Mouse (Mus musculus) kidney, postnatal 36 days (tissue): ENCODE measurements around the gene Gba2.
"Not testable (repeated sequence)": the region's sequence is repeated elsewhere in the genome, so short reads cannot be mapped to it uniquely, and the experiment has no call there.

ENCODE experiments used
- DNase-seq, 2 experiments: peaks; one replicate each; pipeline ENCODE4 v3.0.0; 2021 to 2022; ENCODE audit warnings: mixed read lengths in 2 of 2

Gene Gba2

DNA sequence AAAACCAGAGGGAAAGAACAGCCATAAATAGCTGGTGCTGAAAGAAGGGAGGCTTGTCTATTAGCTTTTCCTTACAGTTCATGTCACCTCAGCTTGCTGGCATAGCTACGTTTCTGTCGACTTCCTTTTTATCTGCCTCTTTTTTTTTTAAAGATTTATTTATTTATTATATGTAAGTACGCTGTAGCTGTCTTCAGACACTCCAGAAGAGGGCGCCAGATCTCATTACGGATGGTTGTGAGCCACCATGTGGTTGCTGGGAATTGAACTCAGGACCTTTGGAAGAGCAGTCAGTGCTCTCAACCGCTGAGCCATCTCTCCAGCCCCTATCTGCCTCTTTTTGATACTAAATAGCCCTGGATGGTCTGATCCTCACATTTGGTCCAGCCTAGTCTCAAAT is 26.8 kb downstream of the Gba2 start:
- DNase-seq, result not testable (repeated sequence)

DNA sequence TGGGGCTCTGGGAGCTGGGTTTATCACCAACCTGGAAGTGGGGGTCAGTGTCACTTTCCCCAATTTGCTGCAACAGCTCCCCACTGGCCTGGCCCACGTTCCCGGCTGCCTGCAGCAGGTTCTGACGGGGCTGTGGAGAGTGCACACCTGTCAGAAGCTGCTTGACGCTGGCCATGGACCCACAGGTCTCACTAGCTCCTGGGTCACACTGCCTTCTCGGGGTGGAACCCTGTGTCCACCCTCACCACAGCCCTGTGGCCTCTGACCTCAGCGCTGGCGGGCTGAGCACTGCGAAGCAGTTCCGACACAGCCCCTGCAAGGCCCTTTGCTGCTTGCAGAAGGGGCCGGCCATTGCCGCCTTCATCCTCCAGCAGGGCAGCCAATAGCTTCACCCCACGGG is 29.6 kb downstream of the Gba2 start:
- DNase-seq, result no peak

DNA sequence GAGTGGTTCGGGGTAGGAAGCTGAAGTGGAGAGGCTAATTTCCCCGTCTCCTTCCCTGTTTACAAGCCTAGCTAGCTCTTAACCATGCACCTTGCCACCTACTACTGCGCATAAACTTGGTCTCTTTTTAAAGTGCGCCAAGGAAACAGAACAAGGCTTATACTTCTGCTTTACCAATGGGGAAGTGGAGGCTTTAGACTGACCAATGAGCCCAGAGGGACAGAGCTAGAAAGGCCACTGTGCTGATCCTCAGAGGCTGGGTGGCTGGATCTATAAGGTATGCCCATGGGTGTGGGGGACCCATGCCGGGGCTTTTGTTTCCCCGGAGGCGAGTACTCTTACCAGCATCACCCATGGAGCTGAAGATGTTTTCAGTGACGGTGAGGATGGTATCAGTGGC is 31.5 kb downstream of the Gba2 start:
- no peak for DNase-seq

DNA sequence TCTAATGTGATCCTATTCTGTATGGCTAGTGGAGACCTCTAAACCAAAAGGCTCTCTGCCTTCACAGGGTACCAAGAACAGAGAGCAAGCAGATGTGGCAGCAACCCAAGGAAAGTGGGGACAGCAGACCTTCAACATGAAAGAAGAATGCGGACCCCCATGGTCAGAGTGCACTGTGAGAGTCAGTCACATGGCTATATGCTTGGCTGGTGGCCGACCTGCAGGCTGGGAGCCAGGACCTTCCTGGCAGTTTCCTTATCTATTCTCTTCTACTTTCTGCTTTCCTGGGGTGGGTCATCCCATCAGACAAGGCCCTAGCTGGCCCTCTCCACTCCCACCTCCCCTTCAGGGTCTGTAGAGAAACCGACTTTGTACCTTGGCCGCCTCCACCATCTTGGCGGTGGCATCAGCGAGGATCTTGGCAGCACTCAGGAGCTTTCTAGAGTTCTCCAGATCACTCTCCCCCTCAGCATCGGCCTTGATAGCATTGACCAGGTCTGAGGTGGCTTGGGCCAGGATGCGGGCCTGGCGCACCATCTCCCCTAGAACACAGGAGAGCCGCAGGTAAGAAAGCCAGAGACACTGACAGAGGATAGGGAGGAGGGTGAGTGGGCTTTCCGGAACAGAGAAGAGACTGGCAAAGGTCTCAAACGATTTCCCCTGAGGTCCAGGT is 32.2 kb downstream of the Gba2 start:
- peak; percentile 67 to 69 for DNase-seq

DNA sequence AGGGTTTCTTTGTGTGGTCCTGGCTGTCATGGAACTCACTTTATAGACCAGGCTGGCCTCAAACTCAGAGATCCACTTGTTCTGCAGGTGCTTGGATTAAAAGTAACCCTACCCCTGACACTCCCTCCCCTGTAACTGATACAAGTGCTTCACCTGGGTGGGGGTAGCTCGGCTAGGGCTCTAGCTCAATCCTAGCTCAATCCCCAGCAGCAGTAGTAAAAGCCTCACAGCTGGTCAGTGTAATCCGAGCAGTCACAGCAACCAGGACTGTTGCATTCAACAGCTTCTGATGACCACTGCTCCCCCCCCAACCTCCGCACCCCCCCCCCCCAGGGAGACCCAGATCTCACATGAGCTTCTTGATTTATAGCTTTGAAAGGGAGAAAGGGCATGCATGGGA is 36.6 kb downstream of the Gba2 start:
- DNase-seq, result no peak

DNA sequence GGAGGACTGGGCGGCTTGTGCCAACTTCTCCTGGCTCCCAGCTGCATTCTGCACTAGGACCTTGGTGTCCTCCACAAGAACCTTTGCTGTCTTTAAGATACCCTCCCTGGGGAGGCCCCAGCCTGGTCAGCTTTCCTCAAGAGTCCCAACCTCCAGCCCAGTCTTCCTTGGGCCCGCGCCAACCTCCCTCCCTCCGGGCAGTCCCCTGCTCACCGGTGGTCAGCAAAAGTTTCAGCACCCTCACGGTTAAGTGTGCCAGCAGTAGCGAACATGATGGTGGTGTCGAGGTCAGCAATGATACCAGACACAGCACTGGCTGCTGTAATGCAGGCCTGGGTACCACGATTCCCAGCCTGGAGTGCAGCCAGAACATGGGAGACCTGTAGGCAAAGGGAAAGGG is 42.6 kb downstream of the Gba2 start:
- DNase-seq, result no peak

DNA sequence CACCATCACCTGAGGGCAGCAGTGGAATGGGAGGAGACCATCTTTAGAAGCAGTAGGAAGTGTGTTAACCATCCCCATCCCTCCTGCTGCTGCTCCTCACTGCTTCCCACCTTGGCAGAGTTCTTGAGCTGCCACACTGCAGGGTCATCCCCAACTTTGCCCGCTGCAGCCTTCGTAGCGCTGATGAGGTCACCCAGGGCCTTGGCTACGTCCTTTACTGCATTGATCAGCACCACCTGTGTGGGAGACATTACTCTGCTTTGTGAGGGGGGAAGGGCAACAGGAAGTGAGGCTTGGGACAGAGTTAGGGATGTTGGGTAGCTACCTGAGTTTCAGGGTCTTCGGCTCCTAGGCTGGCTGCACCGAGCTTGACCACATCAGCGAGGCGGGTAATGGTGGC is 43.0 kb downstream of the Gba2 start:
- DNase-seq, result no peak

DNA sequence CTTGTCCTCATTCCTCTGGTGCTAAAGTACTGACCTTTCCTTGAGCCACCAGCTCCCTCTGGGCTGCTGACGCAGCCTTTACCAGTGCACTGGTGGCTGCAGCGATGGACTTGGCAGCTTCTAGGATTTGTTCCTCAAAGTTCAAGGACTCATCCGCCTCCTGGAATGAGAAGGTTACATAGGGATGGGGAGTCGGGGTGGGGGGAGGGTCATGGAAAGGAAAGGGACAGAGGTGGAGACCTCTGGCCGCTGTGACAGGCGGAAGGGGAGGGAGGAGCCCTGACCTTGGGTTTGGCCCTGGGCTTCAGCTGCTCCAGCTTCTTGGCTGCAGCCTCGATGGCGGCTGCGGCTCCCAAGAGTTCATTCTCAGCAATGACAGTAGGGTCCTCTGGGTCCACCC is 45.4 kb downstream of the Gba2 start:
- DNase-seq, result peak; percentile 55 to 56

DNA sequence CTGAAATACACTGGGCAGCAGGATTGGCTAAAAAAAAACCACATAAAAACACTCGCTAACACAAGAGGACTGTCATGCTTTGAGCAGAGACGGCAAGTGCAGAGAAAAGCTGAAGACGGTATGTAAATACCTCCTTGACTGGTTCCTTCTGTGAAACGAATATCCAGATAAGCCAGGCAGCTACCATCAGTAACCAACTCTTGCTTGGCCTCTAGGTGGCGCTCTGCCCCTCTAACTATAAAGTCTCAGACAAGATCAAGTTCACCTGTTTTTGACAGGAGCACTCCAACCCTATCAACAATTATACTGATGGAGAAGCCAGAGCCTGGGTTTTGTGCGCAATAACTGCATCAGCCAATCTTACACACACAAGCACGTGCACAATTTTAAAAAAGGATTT is 48.1 kb downstream of the Gba2 start:
- peak; percentile 81 to 92 for DNase-seq

DNA sequence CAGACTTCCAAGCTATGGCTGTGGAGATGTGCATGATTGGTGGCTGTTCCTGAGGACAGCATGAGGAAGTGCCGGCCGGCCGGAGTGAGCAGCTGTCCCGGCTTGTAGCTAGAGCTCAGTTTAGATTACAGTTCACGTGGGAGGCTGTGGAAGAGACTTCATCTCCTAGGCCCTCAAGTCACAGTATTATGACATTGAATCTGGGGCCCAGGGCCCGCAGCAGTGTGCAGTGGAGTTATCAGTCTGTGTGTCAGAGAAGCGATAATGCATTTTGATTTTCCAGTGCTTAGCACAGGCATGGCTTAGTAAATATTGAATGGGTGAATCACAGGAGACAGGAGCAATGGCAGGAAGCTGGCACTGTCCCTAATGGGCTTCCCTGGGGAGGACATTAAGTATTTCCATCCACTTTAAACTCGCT is 48.6 kb downstream of the Gba2 start:
- peak in 1 of 2 experiments; percentile 48 for DNase-seq

DNA sequence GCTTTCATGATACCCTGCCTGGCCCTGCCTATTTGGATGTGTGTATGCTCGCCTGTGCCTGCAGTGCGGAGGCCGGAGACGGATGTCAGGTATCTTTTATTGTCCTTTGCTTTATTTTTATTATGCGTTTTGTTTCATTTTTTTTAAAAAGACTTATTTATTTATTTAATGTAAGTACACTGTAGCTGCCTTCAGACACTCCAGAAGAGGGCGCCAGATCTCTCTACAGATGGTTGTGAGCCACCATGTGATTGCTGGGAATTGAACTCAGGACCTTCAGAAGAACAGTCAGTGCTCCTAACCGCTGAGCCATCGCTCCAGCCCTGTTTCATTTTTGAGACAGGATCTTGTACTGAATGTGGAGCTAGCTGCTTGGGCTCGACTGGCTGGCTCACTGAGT is 50.2 kb downstream of the Gba2 start:
- peak in 1 of 2 experiments; percentile 52 for DNase-seq

DNA sequence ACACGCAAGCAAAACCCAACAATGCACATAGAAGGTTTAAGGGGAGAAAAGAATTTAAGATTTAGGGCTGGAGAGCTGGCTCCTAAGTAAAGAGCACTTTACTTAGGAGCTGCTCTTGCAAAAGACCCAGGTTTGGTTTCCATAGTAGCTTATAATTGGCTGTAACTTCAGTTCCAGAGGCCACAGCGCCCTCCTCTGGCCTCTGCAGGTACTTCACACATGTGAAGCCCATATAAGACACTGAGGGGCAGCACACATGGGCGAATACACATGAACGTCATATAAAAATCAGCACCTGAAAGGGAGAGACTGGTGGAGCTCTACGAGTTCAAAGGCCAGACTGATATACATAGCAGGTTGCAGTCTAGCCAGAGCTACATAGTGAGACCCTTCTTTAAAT is 50.8 kb downstream of the Gba2 start:
- peak in 1 of 2 experiments; percentile 50 for DNase-seq

DNA sequence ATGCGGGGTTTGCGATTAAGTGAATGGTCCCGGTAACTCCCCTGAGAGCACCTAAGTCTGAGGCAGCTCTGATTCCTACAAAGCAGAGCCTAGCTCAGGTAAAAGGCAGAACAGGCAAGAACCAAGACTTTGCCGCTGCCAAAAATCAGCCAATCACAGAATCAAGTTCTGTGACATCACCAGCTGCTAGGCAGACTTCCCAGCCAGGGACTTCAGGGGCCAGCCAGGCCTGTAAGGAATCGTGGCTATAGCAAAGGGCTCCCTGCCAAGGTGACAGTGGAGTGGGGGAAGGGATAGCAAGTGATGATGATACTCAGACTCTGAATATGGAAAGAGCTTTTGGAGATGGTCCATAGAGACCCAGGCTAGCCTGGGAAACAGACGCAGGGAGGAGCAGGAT is 58.7 kb downstream of the Gba2 start:
- DNase-seq, result peak; percentile 88 to 94

DNA sequence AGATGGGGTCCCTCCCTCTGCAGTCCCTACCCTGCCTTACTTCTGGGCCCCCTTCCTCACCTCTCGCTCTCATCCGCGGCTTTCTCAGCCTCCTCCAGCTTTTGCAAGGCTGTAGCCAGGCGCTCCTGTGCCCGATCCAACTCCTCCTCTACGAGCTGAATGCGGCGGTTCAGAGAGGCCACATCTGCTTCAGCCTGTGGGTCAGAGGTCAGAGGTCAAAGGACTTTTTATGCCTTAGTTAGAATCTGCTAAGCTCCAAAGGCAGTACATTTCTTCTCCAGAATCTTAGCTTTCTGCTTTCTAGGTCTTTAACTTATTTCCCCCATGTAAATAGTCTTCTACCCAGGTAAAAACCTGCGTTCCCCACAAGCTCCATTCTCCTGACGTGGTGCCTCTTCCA is 59.1 kb downstream of the Gba2 start:
- DNase-seq, result no peak
